Mouse (Mus musculus) CH12.LX (cell line): ENCODE data around the gene Emc1. TPM values are rescaled to one million over a fixed set of nuclear protein-coding genes. Genes with fewer than 3 reads are reported as not detected.

Source experiments
- DNase-seq: peaks from one replicate; pipeline ENCODE4 v3.0.0-alpha.2; 2013; ENCODE audit errors: extremely low read depth
- H3K27ac ChIP-seq: 2 replicates; pipeline ENCODE4 v1.5.1; 2012; ENCODE audit warnings: low read depth, mild to moderate bottlenecking, control low read depth, moderate library complexity; ENCODE audit not compliant: insufficient read depth
- H3K27me3 ChIP-seq: replicated peaks from 2 replicates; pipeline ENCODE3; 2012; ENCODE audit warnings: inconsistent platforms
- H3K36me3 ChIP-seq, 2 experiments: replicated peaks in 1 of 2; 2 replicates each; pipeline versions ENCODE3 to v1.6.1; 2012; ENCODE audit warnings: inconsistent platforms in 1 of 2, low read length in 1 of 2, mild to moderate bottlenecking in 1 of 2, mixed read lengths in 1 of 2, moderate library complexity in 1 of 2; ENCODE audit not compliant: control insufficient read depth in 1 of 2, insufficient read depth in 1 of 2
- H3K4me1 ChIP-seq, 2 experiments: 2 replicates each; pipeline ENCODE4 v1.6.1; 2012; ENCODE audit warnings: inconsistent platforms in 1 of 2, moderate library complexity in 1 of 2; ENCODE audit not compliant: insufficient read depth in 2 of 2, control insufficient read depth in 1 of 2
- H3K4me2 ChIP-seq: 2 replicates; pipeline ENCODE4 v1.6.1; 2012; ENCODE audit warnings: low read depth, mild to moderate bottlenecking, control low read depth; ENCODE audit not compliant: poor library complexity, insufficient read depth, severe bottlenecking
- H3K4me3 ChIP-seq, 3 experiments: fragments of 150-350 bp in 1 of 3; sonication (generic) in 1 of 3; replicated peaks in 1 of 3; 2 replicates each; pipeline versions ENCODE3 to v1.5.1; 2011 to 2012; ENCODE audit warnings: low read depth in 2 of 3, low read length in 2 of 3, mild to moderate bottlenecking in 2 of 3, moderate library complexity in 2 of 3, control low read depth in 1 of 3, improper control_type of control experiment in 1 of 3, inconsistent platforms in 1 of 3, mixed read lengths in 1 of 3; ENCODE audit not compliant: poor library complexity in 1 of 3
- H3K79me2 ChIP-seq: replicated peaks from 2 replicates; pipeline ENCODE4 v1.6.1; 2012; ENCODE audit warnings: mild to moderate bottlenecking, moderate library complexity; ENCODE audit not compliant: control insufficient read depth, poor library complexity, insufficient read depth, severe bottlenecking; ENCODE audit errors: extremely low read depth
- H3K9ac ChIP-seq: 2 replicates; pipeline ENCODE4 v1.6.1; 2012; ENCODE audit warnings: low read depth, mild to moderate bottlenecking, control low read depth, moderate library complexity; ENCODE audit not compliant: insufficient read depth
- H3K9me3 ChIP-seq: replicated peaks from 2 replicates; pipeline ENCODE3; 2012; ENCODE audit warnings: low read length, inconsistent platforms, mixed read lengths
- BHLHE40 ChIP-seq: IDR thresholded peaks from 2 replicates; pipeline ENCODE4 v1.6.1; 2011; ENCODE audit warnings: mild to moderate bottlenecking, low read depth, low read length, improper control_type of control experiment
- CTCF ChIP-seq, 2 experiments: IDR thresholded peaks in 1 of 2; conservative IDR thresholded peaks in 1 of 2; 2 replicates each; pipeline ENCODE4 v1.5.1; 2011 to 2012; ENCODE audit warnings: low read depth in 2 of 2, low read length in 2 of 2, improper control_type of control experiment in 1 of 2, inconsistent platforms in 1 of 2, mild to moderate bottlenecking in 1 of 2, moderate library complexity in 1 of 2
- E2F4 ChIP-seq: IDR thresholded peaks from 2 replicates; pipeline ENCODE4 v1.6.1; 2011; ENCODE audit warnings: low read depth, low read length, improper control_type of control experiment; ENCODE audit not compliant: insufficient replicate concordance
- ELF1 ChIP-seq: IDR thresholded peaks from 2 replicates; pipeline ENCODE4 v1.6.1; 2014; ENCODE audit warnings: low read depth, mild to moderate bottlenecking, inconsistent platforms, low read length, improper control_type of control experiment
- EP300 ChIP-seq: IDR thresholded peaks from 2 replicates; pipeline ENCODE4 v1.6.1; 2011; ENCODE audit warnings: low read length, improper control_type of control experiment
- ETS1 ChIP-seq: conservative IDR thresholded peaks from 2 replicates; pipeline ENCODE4 v1.6.1; 2012; ENCODE audit warnings: low read depth, mild to moderate bottlenecking, inconsistent platforms, low read length, improper control_type of control experiment, moderate library complexity
- GABPA ChIP-seq: IDR thresholded peaks from 2 replicates; pipeline ENCODE4 v1.6.1; 2012; ENCODE audit warnings: low read depth, low read length, improper control_type of control experiment, inconsistent platforms; ENCODE audit not compliant: insufficient replicate concordance
- HCFC1 ChIP-seq: IDR thresholded peaks from 2 replicates; pipeline ENCODE4 v1.6.1; 2012; ENCODE audit warnings: low read depth, mild to moderate bottlenecking, inconsistent platforms, low read length, improper control_type of control experiment
- JUN ChIP-seq: IDR thresholded peaks from 2 replicates; pipeline ENCODE4 v1.6.1; 2011; ENCODE audit warnings: low read depth, mild to moderate bottlenecking, low read length, improper control_type of control experiment, moderate library complexity; ENCODE audit not compliant: insufficient read depth
- JUND ChIP-seq: conservative IDR thresholded peaks from 2 replicates; pipeline ENCODE4 v1.6.1; 2011; ENCODE audit warnings: low read depth, low read length, improper control_type of control experiment
- KAT2A ChIP-seq: IDR thresholded peaks from 2 replicates; pipeline ENCODE4 v1.6.1; 2012; ENCODE audit warnings: low read length, improper control_type of control experiment, inconsistent platforms; ENCODE audit not compliant: insufficient replicate concordance
- MAFK ChIP-seq: IDR thresholded peaks from 2 replicates; pipeline ENCODE4 v1.6.1; 2011; ENCODE audit warnings: low read length, improper control_type of control experiment; ENCODE audit not compliant: insufficient replicate concordance
- MAX ChIP-seq: IDR thresholded peaks from 2 replicates; pipeline ENCODE4 v1.6.1; 2011; ENCODE audit warnings: low read length, improper control_type of control experiment
- MXI1 ChIP-seq: IDR thresholded peaks from 2 replicates; pipeline ENCODE4 v1.6.1; 2011; ENCODE audit warnings: mild to moderate bottlenecking, low read depth, low read length, improper control_type of control experiment
- NELFE ChIP-seq: IDR thresholded peaks from 2 replicates; pipeline ENCODE4 v1.6.1; 2011; ENCODE audit warnings: low read depth, low read length, improper control_type of control experiment
- NRF1 ChIP-seq: IDR thresholded peaks from 2 replicates; pipeline ENCODE4 v1.6.1; 2014; ENCODE audit warnings: low read depth, mild to moderate bottlenecking, inconsistent platforms, low read length, improper control_type of control experiment, moderate library complexity
- PAX5 ChIP-seq: IDR thresholded peaks from 2 replicates; pipeline ENCODE4 v1.6.1; 2012; ENCODE audit warnings: low read length, inconsistent platforms, mixed read lengths
- POLR2A ChIP-seq: IDR thresholded peaks from 2 replicates; pipeline ENCODE4 v1.6.1; 2011; ENCODE audit warnings: low read depth, mild to moderate bottlenecking, improper control_type of control experiment, low read length
- POLR2AphosphoS2 ChIP-seq: IDR thresholded peaks from 2 replicates; pipeline ENCODE4 v1.6.1; 2011; ENCODE audit warnings: low read depth, low read length, improper control_type of control experiment
- RAD21 ChIP-seq: IDR thresholded peaks from 2 replicates; pipeline ENCODE4 v1.6.1; 2011; ENCODE audit warnings: low read depth, mild to moderate bottlenecking, low read length, improper control_type of control experiment, moderate library complexity
- SIN3A ChIP-seq: IDR thresholded peaks from 2 replicates; pipeline ENCODE4 v1.6.1; 2012; ENCODE audit warnings: low read length, improper control_type of control experiment, inconsistent platforms
- SMC3 ChIP-seq: IDR thresholded peaks from 2 replicates; pipeline ENCODE4 v1.6.1; 2011; ENCODE audit warnings: low read depth, low read length, improper control_type of control experiment
- TCF12 ChIP-seq: IDR thresholded peaks from 2 replicates; pipeline ENCODE4 v1.6.1; 2014; ENCODE audit warnings: low read depth, mild to moderate bottlenecking, inconsistent platforms, low read length, improper control_type of control experiment
- USF1 ChIP-seq: IDR thresholded peaks from 2 replicates; pipeline ENCODE4 v1.6.1; 2014; ENCODE audit warnings: low read depth, mild to moderate bottlenecking, inconsistent platforms, low read length, improper control_type of control experiment
- dilution Hi-C: fragments of 300-500 bp; cut with MboI; formaldehyde crosslinking; loops from 2 replicates; pipeline ENCODE4 v1.14.3; 2020; ENCODE audit warnings: low sequenced_read_pairs; ENCODE audit not compliant: extremely low pct_unique_long_range_greater_than_20kb, extremely low pct_ligation_motif_present
- in situ Hi-C: fragments of 300-500 bp; cut with MboI; formaldehyde crosslinking; loops from 3 replicates; pipeline ENCODE4 v1.14.3; 2019; ENCODE audit warnings: low sequenced_read_pairs, low pct_ligation_motif_present, low pct_unique_long_range_greater_than_20kb, mixed read lengths
- polyA plus RNA-seq: library from polyadenylated mRNA; unstranded; fragments of >175 nt; gene quantifications from 2 replicates; pipeline ENCODE4 v1.2.1, GENCODE M21; 2012; ENCODE audit warnings: low read depth; ENCODE audit not compliant: insufficient read length
- total RNA-seq, 2 experiments: library from RNA; depleted of rRNA; stranded (reverse); fragments of 300-350 nt in 1 of 2; fragments of >200 nt in 1 of 2; gene quantifications; 2 replicates each; pipeline ENCODE4 v1.2.3; 2012 to 2014

Emc1 gene
- total and polyA plus RNA-seq, 3 experiments, result 12.0 to 25.7 (median 19.1) TPM

GRCm38 (mm10) chr4:139343718-139344117 is 8.7 kb upstream of the Emc1 start:
- no peak overlapping the region for H3K4me3 ChIP-seq
- H3K27me3 ChIP-seq, result no peaks in the 10 kb centered on the region
- DNase-seq, result no peak
- TF ChIP-seq JUND (no peak), MXI1 (no peak), EP300 (no peak), NELFE (no peak), SMC3 (no peak), PAX5 (no peak), E2F4 (no peak), ETS1 (no peak), MAFK (no peak), RAD21 (no peak), KAT2A (no peak), BHLHE40 (no peak), POLR2A (no peak), POLR2AphosphoS2 (no peak), NRF1 (no peak), GABPA (no peak), JUN (no peak), MAX (no peak)
- H3K79me2 ChIP-seq, result no peaks in the 10 kb centered on the region
- peaks cover 32 to 48% of the 10 kb centered on the region in 2 experiments for H3K36me3 ChIP-seq
- no peak overlapping the region for H3K27ac ChIP-seq
- H3K9ac ChIP-seq, result no peak overlapping the region
- peaks cover 0 to 5% of the 10 kb centered on the region in 2 experiments; a peak in 1 of 4 replicates for H3K4me1 ChIP-seq
- in situ Hi-C loops (no loop called here), dilution Hi-C loops (no loop called here)
- no peak overlapping the region for H3K4me2 ChIP-seq
- no peaks in the 10 kb centered on the region for H3K9me3 ChIP-seq

GRCm38 (mm10) chr4:139345416-139346019 is 6.9 kb upstream of the Emc1 start:
- peaks cover 42 to 65% of the 10 kb centered on the region in 2 experiments for H3K36me3 ChIP-seq
- dilution Hi-C loops, result no loop called here
- H3K27ac ChIP-seq, result no peak overlapping the region
- peaks cover 1 to 14% of the 10 kb centered on the region in 2 experiments; a peak in 3 of 4 replicates for H3K4me1 ChIP-seq
- peaks cover 5% of the 10 kb centered on the region for H3K79me2 ChIP-seq
- no peaks in the 10 kb centered on the region for H3K27me3 ChIP-seq
- no peak for DNase-seq
- H3K9ac ChIP-seq, result no peak overlapping the region
- in situ Hi-C loops, result no loop called here
- no peak overlapping the region for H3K4me3 ChIP-seq
- TF ChIP-seq MAFK (no peak), JUN (no peak), SIN3A (no peak), NELFE (no peak), E2F4 (no peak), EP300 (no peak), POLR2A (no peak), KAT2A (no peak), USF1 (no peak), RAD21 (no peak), TCF12 (no peak), BHLHE40 (no peak), PAX5 (no peak), CTCF (conservative IDR thresholded peaks at IDR 0.05 in 1 of 2, IDR thresholded peaks at IDR 0.05 in 1 of 2; ENCODE audit: low read depth in 2 of 2, low read length in 2 of 2) (no peak), HCFC1 (no peak), ELF1 (no peak)
- TF ChIP-seq, all 38 proteins: peak for 0
- Histone ChIP-seq H3K9me3 (no peaks in the 10 kb centered on the region), H3K4me2 (no peak overlapping the region)
